In genomic region chr3:38327286-38327685, GRCm38 (mm10) we compare ENCODE assay signal across 13 mouse cellular contexts.
"Had no signal": no experiment of that assay in that cellular context is flagged by ENCODE, and none has a peak within 500 bp of the region (broad histone marks: within the 10 kb centered on the region; RNA-seq: fewer than 3 reads in every experiment).

No protein-coding gene starts in this region.

- DNase-seq: kidney, adult 18-20 months; kidney, postnatal 25 days; lung, adult 18-20 months; thymus, adult 18-20 months; thymus, postnatal 14 days had no signal

- H3K27ac ChIP-seq: intestine, embryonic 15.5 days; kidney, embryonic 15.5 days; limb, embryonic 13.5 days; liver, embryonic 14.5 days; midbrain, embryonic 12.5 days; neural tube, embryonic 13.5 days; stomach, postnatal 0 days had no signal

- H3K4me3 ChIP-seq: intestine, embryonic 15.5 days; kidney, embryonic 15.5 days; limb, embryonic 13.5 days; midbrain, embryonic 12.5 days; neural tube, embryonic 13.5 days had no signal

- H3K27me3 ChIP-seq: intestine, embryonic 15.5 days; kidney, embryonic 15.5 days; limb, embryonic 13.5 days; midbrain, embryonic 12.5 days; neural tube, embryonic 13.5 days had no signal

- ATAC-seq: intestine, embryonic 15.5 days; midbrain, embryonic 16.5 days had no signal

- H3K36me3 ChIP-seq: intestine, embryonic 15.5 days; kidney, embryonic 15.5 days; limb, embryonic 13.5 days; midbrain, embryonic 12.5 days; neural tube, embryonic 13.5 days had no signal
